Mouse (Mus musculus) hindbrain, embryonic 14.5 days (tissue): ENCODE measurements around the gene Cfap45. TPM values are rescaled to one million over a fixed set of nuclear protein-coding genes. Genes with fewer than 3 reads are reported as not detected.

ENCODE experiments used
- ATAC-seq: fragments of 200-750 bp; cut with Nextera tagmentation; 2 replicates; pipeline ENCODE4 v1.8.0; 2017; ENCODE audit warnings: moderate number of reproducible peaks, mild to moderate bottlenecking, moderate TSS enrichment, moderate library complexity; ENCODE audit not compliant: low FRiP score
- DNase-seq: peaks from one replicate; pipeline ENCODE4 v3.0.0-alpha.2; 2015; ENCODE audit warnings: low spot score
- H3K27ac ChIP-seq: fragments of 300-500 bp; sonication (generic); 2 replicates; pipeline ENCODE4 v1.5.1; 2014; ENCODE audit warnings: mild to moderate bottlenecking, moderate library complexity
- H3K27me3 ChIP-seq: fragments of 300-500 bp; sonication (generic); 2 replicates; pipeline ENCODE4 v1.6.1; 2014; ENCODE audit warnings: mild to moderate bottlenecking, low read length, mixed read lengths; ENCODE audit not compliant: control insufficient read depth, insufficient read depth
- H3K36me3 ChIP-seq: fragments of 300-500 bp; sonication (generic); replicated peaks from 2 replicates; pipeline ENCODE4 v1.6.1; 2014; ENCODE audit not compliant: control insufficient read depth, insufficient read depth
- H3K4me1 ChIP-seq: fragments of 300-500 bp; sonication (generic); replicated peaks from 2 replicates; pipeline ENCODE4 v1.6.1; 2014; ENCODE audit warnings: antibody characterized with exemption, low read length, mixed read lengths; ENCODE audit not compliant: control insufficient read depth, insufficient read depth
- H3K4me2 ChIP-seq: fragments of 300-500 bp; sonication (generic); replicated peaks from 2 replicates; pipeline ENCODE4 v1.6.1; 2014; ENCODE audit warnings: mild to moderate bottlenecking, moderate library complexity
- H3K4me3 ChIP-seq: fragments of 300-500 bp; sonication (generic); replicated peaks from 2 replicates; pipeline ENCODE4 v1.5.1; 2014; ENCODE audit warnings: mild to moderate bottlenecking, low read length
- H3K9ac ChIP-seq: fragments of 300-500 bp; sonication (generic); 2 replicates; pipeline ENCODE4 v1.6.1; 2014
- H3K9me3 ChIP-seq: fragments of 300-500 bp; sonication (generic); 2 replicates; pipeline ENCODE4 v1.6.1; 2016; ENCODE audit warnings: low read length; ENCODE audit not compliant: control insufficient read depth
- WGBS: fragments of 180-500 bp; shearing (Covaris S2); extraction: QIAGEN DNeasy Blood & Tissue Kit; methylation state at CpG from one replicate; pipeline ENCODE4 v1.1.7; 2014; 5-methylcytosine and 5-hydroxymethylcytosine counted together
- polyA plus RNA-seq: library from polyadenylated mRNA; unstranded; fragments of >200 nt; fragmentation: Nextera tagmentation; extraction: Ambion mirVana; gene quantifications from 2 replicates; pipeline ENCODE4 v1.2.1, GENCODE M21; 2014

The Cfap45 gene
- polyA plus RNA-seq, 1 experiment from 2014 or later, result 5.5 TPM

DNA sequence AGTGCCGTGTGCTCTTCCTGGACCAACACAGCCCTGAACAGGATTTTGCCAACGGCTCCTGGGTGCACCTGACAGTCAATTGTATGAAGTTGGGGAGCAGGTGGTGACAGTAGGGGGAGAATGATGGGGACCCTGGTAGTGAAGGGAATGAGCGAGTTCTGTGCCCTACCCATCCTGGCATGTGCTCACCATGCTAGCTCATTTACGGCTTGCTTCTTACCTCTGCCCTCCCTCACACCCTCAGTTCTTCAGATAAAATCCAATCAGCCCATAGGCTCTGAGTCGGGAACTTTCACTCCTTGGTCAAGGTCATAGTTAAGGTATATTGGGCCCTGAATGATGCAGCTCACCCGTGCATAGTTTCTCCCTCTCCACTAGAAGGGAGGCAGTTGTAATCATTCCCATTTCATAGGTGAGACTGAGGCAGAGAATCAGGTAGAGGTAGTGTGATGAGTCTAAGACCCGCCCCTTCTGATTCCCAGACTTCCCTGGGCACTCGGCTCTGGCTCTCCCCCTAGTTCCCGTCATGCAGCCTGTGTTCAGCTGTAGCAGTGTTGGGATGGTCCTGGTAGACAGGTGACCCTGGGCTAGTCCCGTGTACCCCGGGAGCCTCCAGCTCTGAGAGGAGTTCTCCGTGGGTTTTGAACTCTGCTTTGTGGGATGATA lies 30.9 kb upstream of the Cfap45 start:
- Histone ChIP-seq H3K4me1 (peaks cover 33% of the 10 kb centered on the region), H3K4me3 (no peak overlapping the region), H3K36me3 (peaks cover 29% of the 10 kb centered on the region), H3K27ac (no peak overlapping the region), H3K4me2 (peak overlapping the region; percentile 39; the same call in 1 of the 2 replicates), H3K9me3 (no peaks in the 10 kb centered on the region), H3K27me3 (no peaks in the 10 kb centered on the region), H3K9ac (no peak overlapping the region)
- DNase-seq (no peak), ATAC-seq (peak; percentile 7; the same call in 1 of the 2 replicates)
- 61% methylated on average over 12 of the region's 12 CpGs for WGBS

DNA sequence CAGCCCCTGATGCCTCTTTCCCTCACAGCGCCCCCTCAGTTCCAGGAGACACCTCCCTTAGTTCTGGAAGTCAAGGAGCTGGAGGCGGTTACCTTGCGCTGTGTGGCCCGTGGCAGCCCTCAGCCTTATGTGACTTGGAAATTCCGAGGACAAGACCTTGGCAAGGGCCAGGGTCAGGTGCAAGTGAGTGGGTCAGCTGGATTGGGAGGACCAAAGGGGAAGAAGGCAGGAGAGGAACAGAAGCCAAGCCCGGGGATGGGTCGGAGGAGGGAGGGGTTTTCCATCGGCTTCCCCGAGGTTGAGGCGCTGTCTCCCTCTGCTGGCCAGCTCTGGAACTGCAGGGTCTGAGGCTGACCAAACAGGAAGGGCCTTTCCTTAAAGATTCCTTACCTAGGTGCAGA lies 30.3 kb upstream of the Cfap45 start:
- H3K4me3 ChIP-seq, result no peak overlapping the region
- H3K36me3 ChIP-seq, result peaks cover 34% of the 10 kb centered on the region
- H3K9me3 ChIP-seq, result no peaks in the 10 kb centered on the region
- H3K27ac ChIP-seq, result no peak overlapping the region
- DNase-seq, result peak; percentile 93
- 13% methylated on average over 10 of the region's 10 CpGs for WGBS
- H3K4me2 ChIP-seq, result peak overlapping the region; percentile 39
- peaks cover 27% of the 10 kb centered on the region for H3K4me1 ChIP-seq
- 0 out of 2 replicates have a peak overlapping the region, but pooled peaks have one; percentile 24 for H3K9ac ChIP-seq
- H3K27me3 ChIP-seq, result no peaks in the 10 kb centered on the region
- ATAC-seq, result peak; percentile 38; the same call in 1 of the 2 replicates

DNA sequence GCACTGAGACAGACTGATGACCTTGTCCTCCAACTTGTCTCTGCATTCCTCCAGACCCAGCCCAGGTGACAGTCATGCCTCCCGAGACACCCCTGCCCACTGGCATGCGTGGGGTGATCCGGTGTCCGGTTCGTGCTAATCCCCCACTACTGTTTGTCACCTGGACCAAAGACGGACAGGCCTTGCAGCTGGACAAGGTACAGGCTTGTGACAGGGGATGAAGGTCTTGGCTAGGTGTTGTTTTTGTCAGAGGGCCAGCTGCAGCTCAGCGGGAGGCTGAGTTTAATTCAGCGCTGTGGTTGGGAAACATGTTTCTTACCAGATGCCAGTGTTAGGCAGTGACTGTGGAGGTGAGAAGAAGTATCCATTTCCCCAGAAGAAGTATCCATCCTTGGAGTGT lies 28.6 kb upstream of the Cfap45 start:
- Histone ChIP-seq H3K27me3 (no peaks in the 10 kb centered on the region; the same call in 1 of the 2 replicates), H3K9ac (no peak overlapping the region), H3K4me2 (no peak overlapping the region), H3K9me3 (no peaks in the 10 kb centered on the region), H3K4me1 (peaks cover 9% of the 10 kb centered on the region), H3K36me3 (peaks cover 52% of the 10 kb centered on the region), H3K4me3 (no peak overlapping the region), H3K27ac (no peak overlapping the region)
- WGBS, result 91% methylated on average over 8 of the region's 8 CpGs
- ATAC-seq (no peak), DNase-seq (no peak)

DNA sequence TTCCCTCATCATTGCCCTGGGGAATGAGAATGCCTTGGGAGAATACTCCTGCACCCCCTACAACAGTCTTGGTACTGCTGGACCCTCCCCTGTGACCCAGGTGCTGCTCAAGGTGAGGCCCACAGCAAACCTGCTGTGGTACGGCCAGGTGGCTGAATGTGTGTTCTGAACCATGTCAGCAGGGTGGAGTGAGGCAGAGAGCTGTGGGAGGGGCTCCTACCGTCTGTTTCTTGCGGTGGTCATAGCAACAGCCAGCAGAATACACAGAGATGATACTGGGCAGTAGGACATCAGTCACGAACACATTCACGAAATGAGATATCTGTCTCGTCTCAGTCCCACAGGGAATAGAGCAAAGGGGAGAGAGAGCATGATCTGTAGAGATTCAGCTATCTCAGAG lies 27.1 kb upstream of the Cfap45 start:
- no peak overlapping the region for H3K27ac ChIP-seq
- no peaks in the 10 kb centered on the region for H3K9me3 ChIP-seq
- H3K4me3 ChIP-seq, result no peak overlapping the region
- 0 out of 2 replicates have a peak, but pooled peaks cover 4% of the 10 kb centered on the region for H3K4me1 ChIP-seq
- no peak overlapping the region for H3K4me2 ChIP-seq
- peaks cover 62% of the 10 kb centered on the region for H3K36me3 ChIP-seq
- DNase-seq (no peak), ATAC-seq (no peak)
- WGBS, result 70% methylated on average over 6 of the region's 6 CpGs
- H3K9ac ChIP-seq, result no peak overlapping the region
- H3K27me3 ChIP-seq, result no peaks in the 10 kb centered on the region; the same call in 1 of the 2 replicates

DNA sequence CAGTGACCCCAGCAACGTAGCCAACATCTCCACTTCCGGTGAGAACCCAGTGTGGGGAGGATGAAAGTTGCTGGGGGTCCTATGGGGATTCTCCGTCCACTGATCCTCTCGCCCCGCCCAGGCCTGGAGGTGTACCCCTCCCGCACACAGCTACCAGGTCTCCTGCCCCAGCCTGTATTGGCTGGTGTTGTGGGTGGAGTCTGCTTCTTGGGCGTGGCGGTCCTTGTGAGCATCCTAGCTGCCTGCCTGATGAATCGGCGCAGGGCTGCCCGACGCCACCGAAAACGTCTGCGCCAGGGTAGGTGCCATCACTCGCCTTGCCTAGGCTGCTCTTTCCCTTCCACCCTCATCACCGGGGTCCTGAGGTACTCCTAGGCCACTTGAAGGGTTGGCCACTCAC lies 24.6 kb upstream of the Cfap45 start:
- ATAC-seq (no peak), DNase-seq (no peak)
- WGBS, result 84% methylated on average over 17 of the region's 17 CpGs
- Histone ChIP-seq H3K4me3 (no peak overlapping the region), H3K4me2 (no peak overlapping the region), H3K9me3 (no peaks in the 10 kb centered on the region), H3K27me3 (peaks cover 22% of the 10 kb centered on the region), H3K27ac (no peak overlapping the region), H3K36me3 (peaks cover 66% of the 10 kb centered on the region), H3K9ac (no peak overlapping the region), H3K4me1 (peaks cover 12% of the 10 kb centered on the region)

DNA sequence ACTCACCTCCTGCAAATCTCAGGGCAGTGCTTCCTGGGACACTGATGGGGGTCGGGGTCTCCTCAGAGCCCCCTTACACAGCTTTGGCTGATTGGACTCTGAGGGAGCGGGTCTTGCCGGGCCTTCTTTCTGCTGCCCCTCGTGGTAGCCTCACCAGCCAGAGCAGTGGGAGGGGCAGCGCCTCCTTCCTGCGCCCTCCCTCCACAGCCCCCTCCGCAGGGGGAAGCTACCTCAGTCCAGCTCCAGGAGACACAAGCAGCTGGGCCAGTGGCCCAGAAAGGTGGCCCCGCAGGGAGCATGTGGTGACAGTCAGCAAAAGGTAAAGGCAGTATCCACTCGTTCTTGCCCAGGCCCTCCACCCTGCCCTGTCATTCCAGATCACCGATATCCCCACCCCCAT lies 23.2 kb upstream of the Cfap45 start:
- DNase-seq (no peak), ATAC-seq (no peak)
- Histone ChIP-seq H3K27me3 (peaks cover 36% of the 10 kb centered on the region), H3K9ac (no peak overlapping the region), H3K4me1 (peaks cover 21% of the 10 kb centered on the region), H3K4me2 (no peak overlapping the region), H3K9me3 (no peaks in the 10 kb centered on the region), H3K4me3 (no peak overlapping the region), H3K27ac (no peak overlapping the region), H3K36me3 (peaks cover 59% of the 10 kb centered on the region)
- 85% methylated on average over 9 of the region's 10 CpGs for WGBS

DNA sequence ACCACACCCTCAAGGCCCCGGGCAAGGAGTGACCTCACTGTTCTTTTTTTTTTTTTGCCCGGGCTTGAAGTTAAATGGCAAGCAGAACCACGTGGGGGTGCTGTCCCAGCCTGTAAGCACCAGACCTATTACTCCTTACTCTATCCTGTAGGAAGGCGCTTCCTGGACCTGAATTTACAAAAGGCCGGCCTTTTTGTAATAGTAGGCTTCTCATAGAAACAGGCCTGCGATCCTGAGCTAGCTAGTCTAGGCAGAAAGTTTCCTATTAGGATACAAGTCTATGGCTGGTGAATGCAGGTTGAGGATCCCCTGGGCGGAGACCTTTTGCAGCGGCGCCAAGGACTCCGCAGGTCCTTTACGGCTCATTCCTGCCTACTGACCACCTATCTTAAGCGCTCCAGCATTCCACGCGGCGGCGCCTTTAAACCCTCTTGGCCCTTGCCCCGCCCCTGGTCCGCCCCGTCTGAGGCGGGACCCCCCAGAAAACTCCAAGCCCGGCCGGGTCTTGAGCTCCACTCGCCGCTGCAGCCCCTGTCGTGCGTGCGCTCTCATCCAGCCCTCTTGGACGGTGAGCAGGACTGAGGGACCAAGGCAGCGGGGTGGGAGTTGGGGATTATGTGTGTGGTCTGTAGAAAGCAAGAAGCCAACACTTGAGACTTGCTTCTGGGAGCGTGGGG lies 20.7 kb upstream of the Cfap45 start, which contains the start of gene Tagln2:
TSS of gene Tagln2 (plus strand) at position 283 of the 677 bp plus-strand sequence.
- 0 out of 2 replicates have a peak within 1 kb of the TSS, but pooled peaks have one; percentile 20 for H3K27ac ChIP-seq
- DNase-seq (no peak), ATAC-seq (no peak)
- H3K9ac ChIP-seq, result peak within 1 kb of the TSS; percentile 46
- H3K27me3 ChIP-seq, result peaks cover 37% of the 10 kb centered on the region
- H3K4me3 ChIP-seq, result peak within 1 kb of the TSS; percentile 35
- peaks cover 38% of the 10 kb centered on the region for H3K4me1 ChIP-seq
- no peaks in the 10 kb centered on the region for H3K9me3 ChIP-seq
- 1% methylated on average over 30 of the region's 30 CpGs for WGBS
- H3K4me2 ChIP-seq, result peak within 1 kb of the TSS; percentile 51
- peaks cover 39% of the 10 kb centered on the region for H3K36me3 ChIP-seq

DNA sequence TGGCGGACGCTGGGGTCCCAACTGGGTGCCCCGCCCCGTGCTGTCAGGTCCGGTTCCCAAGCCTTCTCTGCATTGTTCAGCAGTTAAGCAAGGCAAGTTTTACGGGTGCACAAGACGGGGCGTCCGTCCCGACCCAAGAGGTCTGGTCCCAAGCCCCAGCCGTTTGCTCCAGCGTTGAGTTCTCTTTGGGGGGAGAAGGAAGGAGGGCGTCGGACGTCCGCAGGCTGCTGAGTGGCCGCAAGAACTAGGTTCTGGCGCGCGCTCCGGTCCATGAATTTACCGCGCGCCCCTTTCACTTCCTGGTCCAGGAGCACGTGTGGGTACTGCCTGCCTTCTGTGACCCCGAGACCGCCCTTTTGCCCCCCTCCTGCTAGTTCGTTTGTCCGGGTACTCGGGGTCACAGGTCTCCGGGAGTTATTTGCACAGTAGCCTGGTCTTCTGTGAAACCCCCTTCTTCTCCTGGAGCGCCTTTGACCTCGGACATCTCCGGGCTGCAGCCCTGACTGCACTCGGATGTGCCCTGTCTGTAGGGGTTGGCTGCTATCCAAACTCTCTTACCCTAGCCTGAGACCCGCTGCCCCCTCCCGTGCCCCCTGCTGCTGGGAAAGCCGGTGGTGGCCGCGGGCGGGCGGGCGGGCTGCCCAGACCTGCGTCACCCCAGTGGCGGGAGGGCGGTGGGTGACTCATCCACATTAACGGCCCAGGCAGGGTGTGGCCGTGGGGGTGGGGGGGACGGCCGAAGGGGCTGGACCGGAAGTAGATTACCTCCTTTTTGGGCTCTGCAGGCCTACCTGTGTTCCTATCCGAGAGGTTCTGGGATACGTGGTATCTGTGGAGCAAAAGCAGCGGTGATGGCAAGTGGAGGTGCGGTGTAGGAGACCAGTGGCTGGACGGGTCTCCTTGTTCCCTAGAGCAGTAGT lies 19.9 kb upstream of the Cfap45 start:
- H3K9ac ChIP-seq, result peak overlapping the region; percentile 46
- 0 out of 2 replicates have a peak overlapping the region, but pooled peaks have one; percentile 20 for H3K27ac ChIP-seq
- no peaks in the 10 kb centered on the region for H3K9me3 ChIP-seq
- no peak for ATAC-seq
- peaks cover 31% of the 10 kb centered on the region for H3K36me3 ChIP-seq
- 2% methylated on average over 56 of the region's 56 CpGs for WGBS
- H3K4me3 ChIP-seq, result peak overlapping the region; percentile 35
- H3K4me2 ChIP-seq, result peak overlapping the region; percentile 51
- H3K27me3 ChIP-seq, result peaks cover 37% of the 10 kb centered on the region
- no peak for DNase-seq
- H3K4me1 ChIP-seq, result peaks cover 38% of the 10 kb centered on the region
